Mouse (Mus musculus) lung, postnatal 14 days (tissue): Measurements from ENCODE around the gene Mars.
"Not testable (repeated sequence)": the region's sequence is repeated elsewhere in the genome, so short reads cannot be mapped to it uniquely, and the experiment has no call there.

Experiments
- DNase-seq: peaks from one replicate; pipeline ENCODE4 v3.0.0; 2021

Gene Mars

DNA sequence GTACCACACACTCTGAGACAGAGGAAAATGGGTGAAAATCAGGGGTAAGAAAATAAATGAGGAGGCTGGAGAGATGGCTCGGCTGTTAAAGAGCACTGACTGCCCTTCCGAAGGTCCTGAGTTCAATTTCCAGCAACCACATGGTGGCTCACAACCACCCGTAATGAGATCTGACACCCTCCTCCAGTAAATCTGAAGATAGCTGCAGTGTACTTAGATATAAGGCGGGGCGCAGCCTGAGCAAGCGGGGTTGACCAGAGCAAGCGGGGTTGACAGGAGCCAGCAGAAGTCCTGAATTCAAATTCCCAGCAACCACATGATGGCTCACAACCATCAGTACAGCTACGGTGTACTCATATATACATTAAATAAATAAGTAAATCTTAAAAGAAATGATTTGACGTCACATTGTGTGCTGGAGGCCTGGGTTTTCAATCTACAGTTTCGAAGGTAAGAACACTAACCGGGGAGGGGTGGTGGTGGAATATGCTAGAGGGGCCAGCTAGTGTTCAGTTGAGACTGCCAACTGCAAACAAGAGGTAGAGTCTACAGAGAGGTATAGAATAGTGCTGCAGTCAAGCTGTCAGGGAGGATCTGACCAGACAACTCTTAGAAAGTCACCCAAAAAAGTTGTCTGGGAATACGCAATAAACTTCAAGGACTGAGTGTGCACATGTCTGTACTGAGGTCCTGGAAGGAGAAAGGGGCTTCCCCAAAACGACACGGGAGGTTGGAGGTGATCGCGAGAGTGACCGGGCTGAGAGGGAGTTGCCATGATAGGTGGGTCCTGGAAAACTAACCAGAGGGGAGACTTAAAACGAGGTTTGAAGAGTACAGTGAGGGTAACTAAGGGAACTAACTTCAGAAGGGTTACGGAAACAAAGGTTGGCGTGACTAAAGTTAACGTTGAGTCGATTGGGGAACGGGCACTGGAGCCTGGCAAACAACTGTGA is 787 bp downstream of the Mars start:
- no peak for DNase-seq

DNA sequence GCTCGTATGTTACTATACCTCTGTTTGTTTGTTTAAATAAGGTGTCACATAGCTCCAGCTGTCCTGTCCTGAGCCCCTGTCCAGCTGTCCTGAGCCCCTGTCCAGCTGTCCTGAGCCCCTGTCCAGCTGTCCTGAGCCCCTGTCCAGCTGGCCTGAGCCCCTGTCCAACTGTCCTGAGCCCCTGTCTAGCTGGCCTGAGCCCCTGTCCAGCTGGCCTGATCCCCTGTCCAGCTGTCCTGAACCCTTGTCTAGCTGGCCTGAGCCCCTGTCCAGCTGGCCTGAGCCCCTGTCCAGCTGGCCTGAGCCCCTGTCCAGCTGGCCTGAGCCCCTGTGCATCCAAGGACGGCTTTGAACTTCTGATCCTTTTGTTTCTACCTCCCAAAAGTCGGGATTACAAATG is 2.4 kb downstream of the Mars start:
- DNase-seq = not testable (repeated sequence)

DNA sequence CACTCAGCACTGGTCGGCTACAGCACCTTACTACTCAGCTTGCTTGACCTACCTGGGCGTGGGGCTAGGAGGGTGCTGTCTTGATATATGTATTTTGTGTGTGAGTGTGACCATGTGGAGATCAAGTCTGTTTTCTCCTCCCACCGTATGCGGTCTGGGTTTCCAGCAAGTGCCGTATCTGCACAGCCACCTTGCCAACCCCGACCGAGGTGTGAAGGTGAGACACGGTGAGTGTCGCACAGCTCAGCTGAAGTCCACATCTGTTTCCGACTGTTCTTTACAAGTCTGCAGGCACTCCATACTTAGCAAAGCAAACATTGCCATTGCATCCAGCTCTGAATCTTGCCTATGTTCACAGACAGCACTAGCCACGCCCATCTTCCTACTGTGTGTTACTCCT is 8.4 kb downstream of the Mars start:
- DNase-seq = no peak

DNA sequence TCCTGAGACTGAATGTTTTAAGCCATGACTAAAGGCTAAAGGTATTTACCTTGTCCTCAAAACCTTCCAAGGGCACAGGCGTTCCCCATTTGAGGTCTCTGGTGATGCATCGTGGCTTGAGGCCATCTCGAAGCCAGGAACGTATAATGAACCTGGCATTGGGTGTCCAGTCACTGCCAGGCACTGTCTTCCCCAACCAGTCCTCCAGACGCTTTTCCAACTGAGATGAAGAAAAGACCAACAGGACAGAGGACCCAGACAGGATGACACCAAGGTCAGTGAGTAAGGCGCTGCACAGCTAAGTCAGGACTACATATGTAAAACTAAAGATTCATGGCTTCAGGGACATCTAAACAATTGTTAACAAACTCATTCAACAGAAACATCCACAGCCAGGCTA is 11.2 kb downstream of the Mars start:
- no peak for DNase-seq

DNA sequence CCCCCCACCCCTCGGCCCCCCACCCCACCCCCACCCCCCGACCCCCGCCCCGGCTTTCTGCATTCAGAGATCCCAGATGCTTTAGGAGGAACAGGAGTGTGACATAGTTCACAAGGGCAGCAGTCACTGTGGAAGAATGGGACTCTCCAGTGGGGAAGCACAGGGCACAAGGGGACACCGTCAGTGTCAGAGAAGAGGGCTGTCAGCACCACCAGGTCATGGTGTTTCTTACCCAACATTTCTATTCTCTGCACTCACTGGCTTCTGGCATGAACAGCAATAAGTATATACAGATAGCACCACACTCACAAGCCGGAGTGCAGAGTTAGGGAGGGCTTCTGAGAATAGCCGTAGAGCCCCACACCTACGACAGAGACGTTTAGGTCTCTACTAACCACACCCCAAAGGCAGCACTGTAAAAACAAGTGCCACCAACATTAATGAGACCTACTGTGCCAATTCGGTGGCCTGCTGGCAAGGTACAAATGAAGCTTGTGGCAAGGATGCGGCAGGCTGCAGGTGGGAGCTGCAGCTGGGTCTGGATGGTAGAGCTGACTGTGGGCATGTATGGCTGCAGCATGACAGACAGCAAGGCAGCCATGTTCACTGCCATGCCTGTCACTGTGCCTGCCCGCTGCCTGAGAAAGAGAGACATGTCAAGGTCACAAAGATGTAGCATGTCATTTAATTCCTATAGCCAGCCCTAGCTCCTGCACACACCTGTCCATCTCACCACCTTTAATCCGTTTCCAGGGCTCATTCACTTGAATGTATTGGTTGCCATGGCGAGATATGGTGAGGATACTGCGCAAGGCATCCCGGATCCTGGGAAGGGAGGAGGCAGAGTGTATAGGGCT is 14.3 kb downstream of the Mars start:
- DNase-seq = no peak

DNA sequence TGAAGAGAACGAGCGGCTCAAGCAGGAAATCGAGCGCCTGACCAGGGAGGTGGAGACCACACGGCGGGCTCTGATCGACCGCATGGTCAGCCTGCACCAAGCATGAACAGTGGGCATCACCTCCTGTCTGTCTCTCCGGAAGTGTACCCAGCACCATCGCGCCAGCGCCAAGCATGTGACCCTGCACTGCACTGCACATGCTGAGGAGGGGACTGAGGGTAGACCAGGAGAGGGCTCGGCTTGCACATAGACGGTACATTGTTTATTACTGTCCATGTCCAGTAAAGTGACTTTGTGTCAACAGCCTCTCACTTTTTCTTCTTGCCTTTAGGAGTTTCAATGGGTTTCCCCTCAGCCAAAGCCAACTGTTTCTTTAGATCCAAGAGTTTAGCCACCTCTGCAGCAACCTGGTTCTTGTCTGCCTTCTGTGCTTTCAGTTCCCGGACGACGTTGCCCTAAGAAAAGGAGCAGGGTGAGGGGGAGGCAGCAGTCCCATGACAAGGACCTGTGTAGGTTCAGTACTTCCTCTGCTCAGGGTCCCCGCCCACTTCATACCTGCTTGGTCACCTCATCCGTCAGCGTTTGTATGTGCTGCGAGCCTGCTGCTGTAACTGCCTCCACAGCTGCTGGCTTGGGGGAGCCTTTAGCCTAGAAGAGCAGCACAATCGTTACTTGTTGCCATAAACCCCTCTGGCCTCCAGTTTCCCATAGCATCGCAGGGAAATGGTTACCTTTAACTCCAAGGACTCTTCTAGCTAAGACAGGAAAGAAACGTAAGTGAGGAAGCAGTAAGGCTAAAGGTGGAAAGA is 15.4 kb downstream of the Mars start:
- DNase-seq = no peak

DNA sequence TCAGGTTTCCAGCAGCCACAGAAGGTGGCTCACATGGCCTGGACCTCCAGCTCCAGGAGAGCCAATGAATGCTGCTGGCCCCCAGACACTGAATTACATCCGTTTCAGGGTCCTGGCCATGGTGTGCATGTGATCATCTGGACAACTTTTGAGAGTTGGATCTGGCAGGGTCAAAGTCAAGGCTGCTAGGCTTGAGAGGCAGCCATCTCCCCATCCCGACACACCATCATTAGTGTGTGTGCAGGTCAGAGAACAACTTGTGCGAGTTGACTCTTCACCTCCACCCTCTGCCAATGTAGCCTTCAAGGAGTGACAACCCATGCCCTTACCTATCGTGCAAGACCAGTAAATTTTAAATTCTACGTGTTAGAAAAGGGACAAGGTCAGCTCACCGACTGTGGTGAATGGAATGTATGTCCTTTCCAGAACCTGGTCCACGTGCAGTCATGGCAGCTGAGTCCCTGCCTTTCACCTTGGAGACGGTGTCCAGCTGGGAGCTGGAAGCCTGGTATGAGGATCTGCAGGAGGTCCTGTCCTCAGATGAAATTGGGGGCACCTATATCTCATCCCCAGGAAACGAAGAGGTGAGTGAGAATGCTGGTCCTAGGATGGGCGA is 16.6 kb downstream of the Mars start:
- no peak for DNase-seq

DNA sequence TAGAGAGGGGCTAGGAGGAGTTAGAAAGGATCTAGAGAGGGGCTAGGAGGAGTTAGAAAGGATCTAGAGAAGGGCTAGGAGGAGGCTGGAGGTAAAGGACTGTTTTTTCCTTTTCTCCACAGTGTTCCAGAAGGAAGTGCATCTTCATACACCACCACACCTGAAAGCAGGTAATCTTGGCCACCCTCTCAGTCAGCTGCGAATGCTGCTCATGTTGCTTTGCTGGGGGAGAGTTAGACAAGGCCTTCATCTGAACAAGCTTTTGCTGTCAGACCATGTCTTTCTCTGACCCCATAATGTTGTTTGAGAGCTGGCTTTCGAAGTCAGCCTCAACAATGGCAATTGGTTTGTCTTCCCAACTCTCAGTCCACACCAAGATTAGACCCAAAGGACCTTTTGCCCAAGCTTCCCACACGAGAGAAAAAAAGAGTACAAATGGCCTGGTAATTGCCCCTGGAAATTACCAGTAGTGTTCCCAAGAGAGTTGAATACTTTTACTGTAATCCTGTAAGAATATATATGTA is 17.9 kb downstream of the Mars start:
- no peak for DNase-seq

DNA sequence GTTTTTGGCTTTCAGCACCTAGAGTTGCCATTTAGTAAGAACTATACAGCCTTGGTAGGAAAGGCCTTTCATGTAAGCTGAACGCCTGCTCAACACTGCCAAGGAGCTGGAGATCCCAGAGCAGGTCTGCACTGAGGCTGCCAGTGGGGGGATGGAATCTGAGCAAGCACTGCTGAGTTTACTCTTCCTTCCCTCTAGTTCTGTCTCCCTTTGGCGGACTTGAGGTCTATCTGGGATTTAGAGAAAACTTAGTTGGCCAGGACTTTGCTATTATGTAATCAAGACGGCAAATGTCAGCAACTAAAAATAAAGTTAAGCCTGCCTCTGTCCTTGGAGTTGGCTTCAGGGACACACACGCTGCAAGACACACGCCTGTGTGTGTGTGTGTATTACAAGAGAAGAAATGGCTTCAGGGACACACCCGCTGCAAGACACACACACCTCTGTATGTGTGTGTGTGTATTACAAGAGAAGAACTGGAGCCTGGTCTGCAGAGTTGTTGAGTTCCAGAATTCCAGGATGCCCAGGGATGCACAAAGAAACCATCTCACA is 18.5 kb downstream of the Mars start:
- peak; percentile 43 for DNase-seq

DNA sequence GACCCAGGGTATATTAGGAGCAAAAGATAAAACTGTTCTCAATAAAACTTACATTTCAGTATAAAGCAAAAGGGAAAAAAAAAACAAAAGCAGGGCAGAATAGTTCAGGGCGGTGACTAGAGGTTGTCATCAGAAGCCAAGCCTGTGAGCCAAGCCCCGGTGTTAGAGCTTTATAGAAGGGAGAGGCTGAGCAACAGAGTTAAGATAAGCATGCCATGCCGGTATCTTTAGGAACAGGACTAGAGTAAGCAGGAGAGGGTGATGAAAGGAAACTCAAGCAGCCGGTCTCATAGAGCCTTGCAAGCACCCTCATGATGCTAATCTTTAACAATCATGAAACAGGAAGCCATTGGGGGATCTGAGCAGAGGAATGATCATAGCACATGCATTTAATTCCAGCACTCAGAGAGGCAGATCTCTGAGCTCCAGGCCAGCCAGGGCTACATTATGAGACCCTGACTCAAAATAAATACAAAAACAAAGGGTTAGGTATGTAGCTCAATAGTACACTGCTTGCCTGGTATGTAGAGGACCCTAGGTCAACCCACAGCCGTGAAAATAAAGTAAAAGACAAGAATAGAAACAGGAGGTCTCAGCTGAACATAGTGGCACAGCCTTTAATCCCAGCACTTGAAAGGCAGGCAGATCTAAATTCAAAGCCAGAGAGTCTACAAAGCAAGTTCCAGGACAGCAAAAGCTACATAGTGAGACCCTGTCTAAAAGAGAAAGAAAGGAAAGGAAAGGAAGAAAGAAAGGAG is 19.5 kb downstream of the Mars start:
- no peak for DNase-seq

DNA sequence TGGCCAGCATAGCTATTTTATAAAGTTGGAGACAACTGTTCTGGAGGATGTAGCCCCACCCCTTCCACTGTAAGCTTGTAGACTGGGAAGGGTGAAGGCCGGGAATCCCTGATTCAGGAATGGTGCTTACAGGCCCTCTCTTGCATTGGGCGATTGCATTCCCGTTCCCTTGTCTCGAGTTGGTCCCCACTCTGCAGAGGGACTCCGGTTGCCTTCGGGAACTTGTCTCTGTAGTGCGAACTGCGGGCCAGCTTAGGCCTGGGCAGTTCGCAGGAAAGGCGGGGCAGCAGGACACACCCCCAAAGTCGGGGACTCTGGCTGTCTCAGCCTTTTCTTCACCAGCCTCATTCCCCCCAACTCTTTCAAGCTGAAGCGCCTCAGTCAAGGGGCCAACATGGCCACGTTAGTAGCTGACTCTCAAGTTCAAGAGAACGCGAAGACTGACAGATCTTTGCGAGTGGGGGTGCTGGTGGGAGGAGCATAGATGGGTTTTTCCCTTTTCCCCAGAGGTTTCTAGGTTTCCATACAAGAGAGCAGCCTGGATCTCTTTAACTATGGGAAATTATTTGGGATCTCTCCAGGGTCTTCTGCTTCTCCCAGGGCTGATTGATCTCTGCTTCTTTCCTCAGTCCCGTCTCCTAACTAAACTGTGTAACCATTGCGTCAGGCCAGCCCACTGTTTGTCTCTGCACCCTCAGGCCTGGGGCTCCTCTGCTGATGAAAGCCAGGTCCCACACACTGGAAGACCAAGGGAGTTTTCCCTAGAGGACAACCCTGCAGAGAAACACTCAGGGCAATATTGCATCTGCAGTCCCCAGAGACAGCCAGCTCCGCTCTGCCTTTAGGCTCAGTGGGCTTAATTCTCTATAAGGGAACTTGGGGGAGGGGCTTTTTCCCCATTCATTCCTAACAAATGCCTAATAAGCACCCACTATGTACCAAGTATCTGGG is 20.4 kb downstream of the Mars start:
- peak; percentile 62 for DNase-seq

DNA sequence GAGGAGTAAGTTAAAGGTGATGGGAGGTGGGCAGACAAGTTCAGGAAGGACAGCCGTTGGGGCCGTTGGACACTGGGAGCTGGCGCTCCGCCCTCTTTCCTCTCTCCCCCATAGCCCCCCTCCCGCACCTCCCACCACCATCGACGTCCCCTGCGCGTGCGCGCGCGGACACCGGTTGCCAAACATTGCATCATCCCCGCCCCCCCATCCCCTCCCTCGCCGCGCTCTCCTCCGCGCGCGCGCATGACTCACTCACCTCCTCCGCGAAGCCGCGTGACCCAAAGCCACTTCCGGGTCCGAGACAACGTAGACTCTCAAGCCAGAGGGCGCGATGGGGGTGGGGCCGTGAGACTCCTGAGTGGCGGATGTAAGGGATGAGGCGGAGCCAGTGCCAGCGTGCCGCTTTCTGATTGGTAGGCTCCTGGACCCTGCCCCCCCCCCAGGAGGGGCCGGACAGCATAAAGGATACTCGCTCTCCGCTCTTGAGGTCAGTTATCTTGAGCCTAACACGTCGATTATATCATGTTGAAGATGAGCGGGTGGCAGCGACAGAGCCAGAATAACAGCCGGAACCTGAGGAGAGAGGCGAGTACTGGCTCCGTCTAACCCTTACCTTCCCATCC is 21.2 kb downstream of the Mars start:
- peak; percentile 100 for DNase-seq

DNA sequence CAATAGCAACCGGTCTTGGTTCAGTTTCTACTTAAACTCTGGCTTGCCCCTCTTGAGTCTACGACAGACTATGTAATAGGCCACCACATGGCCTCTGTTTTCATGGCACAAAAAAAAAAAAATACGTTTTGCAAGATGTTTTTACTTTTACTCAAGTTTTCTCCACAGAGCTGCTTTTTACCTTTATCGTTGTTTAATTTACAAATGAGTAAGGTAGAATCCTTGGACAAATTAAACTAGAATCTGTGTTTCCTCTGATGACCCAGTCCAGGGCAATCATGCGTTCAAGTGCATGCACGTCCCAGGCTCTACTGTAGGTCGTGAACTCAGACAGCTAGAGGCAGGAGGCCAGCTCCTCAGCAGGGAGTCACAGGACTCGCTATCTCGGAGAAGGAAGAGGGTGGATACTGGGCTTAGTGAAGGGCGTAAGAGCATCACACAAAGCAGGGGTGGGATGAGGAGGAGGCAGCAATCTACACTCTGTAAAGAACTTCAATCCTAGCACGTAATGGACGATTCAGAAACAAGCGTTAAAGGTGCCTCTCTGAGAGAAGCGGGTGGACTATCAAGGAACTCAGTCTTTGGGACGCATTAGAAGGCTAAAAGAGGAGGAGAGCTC is 21.9 kb downstream of the Mars start:
- peak; percentile 56 for DNase-seq

DNA sequence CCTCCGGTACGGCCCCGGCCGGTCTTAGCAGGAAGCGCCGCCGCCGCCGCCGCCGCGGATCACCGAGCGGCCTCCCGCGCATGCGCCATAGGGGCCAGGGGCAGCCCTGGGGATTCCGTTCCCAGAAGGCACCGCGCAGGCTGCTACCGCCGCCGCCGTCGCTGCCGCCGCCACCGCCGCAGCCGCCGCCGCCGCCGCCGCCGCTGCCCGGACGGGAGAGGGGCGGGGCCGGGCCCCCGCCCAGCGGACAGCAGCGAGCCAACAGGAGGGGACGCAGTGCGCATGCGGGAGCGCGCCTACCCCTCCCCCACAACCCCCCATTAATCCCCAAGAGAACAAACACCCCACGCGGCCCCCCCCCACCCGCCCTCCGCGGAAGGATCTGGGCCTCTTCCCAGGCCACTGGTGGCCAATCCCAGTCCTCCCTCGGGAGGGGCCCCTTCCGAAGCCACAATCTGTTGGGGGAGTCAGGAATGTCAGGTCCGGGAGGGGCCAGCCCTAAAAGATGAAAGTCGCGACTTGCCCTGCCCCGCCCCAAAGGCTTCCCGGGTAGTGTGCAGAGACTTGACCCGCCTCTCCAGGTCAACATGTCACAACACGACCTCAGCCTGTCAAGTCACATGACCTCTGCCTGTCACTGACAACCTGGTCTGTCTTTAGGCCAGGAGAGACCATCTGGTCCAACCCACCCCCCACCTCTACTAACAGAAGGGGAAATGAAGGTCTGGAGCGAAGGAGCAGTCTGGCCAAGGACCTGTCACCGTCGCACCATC is 22.6 kb downstream of the Mars start, which contains the start of gene Mbd6:
TSS of gene Mbd6 (minus strand) at position 219 of the 773 bp plus-strand sequence.
- DNase-seq = peak; percentile 91

DNA sequence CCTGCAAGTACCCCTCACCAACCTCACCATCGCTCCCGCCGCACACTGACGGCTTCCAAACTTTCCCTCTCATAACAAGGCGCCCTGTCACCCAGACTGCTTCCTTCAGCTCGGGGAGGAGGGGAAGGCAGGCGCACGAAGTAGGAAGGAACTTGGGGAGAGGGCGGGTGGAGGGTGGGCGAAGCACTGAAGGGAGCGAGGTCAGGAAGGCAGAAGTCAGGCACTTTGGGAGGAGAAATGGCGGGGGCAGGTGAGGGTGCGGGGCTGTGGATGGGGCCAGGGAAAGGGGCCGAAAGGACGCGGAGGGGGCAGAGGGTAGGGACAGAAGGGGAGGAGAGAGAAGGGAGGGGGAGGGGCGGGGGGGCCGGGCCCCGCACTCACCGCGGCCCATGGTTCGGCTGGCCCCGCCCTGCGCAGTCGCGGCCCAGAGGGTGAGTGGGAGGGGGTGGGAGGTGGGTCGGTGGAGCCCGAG is 23.2 kb downstream of the Mars start:
- DNase-seq = peak; percentile 65

DNA sequence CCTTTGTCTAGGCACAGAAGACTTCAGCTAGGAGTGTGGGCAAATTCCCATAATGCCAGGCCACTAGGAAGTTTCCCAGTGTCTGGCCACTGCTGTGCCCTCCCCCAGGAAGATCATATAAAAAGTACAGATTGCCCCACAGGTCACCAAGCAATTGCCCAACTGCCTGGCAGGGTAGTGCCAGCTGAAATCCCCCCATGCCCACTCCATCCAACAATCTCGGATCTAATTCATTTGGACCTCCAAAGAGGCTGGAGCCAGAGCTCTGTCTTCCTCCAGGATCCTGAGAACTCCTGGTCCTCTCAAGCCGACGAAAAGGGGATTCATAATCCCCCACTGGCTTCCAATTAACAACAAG is 23.7 kb downstream of the Mars start:
- no peak for DNase-seq

DNA sequence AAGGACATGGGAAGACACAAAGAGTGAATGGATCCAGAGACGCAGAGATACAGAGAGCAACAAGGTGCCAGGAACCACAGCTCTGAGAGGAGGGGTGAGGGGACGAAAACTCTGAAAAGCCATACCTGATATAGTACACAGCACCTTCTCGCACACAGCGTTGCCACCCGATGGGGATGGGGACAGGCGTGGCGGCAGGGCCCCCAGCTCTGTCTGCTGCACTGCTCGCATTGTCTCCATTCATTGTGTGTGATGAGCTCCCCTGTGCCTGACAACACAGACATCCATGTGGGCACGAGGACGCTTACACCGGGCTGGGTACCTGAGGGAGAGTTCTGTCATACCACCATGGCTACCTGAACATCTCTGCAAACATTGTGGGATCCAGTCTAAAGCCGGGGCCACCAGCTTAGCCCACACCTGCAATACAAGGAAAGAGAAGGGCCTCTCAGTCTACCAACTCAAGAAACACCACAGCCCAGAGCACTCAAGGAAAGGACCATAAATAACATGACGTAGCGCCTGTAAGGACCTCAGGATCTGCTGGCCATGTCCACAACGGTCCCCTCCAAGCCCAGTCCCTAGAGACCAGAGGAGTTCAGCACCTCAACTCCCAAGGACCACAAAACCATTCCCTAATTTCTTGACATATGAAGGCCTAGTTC is 24.2 kb downstream of the Mars start:
- DNase-seq = no peak
